Mouse (Mus musculus): Measurements from ENCODE around the gene Taf1b.
A peak's percentile ranks its signal among the peaks of the same experiment; 100 is the strongest.

Taf1b gene

DNA sequence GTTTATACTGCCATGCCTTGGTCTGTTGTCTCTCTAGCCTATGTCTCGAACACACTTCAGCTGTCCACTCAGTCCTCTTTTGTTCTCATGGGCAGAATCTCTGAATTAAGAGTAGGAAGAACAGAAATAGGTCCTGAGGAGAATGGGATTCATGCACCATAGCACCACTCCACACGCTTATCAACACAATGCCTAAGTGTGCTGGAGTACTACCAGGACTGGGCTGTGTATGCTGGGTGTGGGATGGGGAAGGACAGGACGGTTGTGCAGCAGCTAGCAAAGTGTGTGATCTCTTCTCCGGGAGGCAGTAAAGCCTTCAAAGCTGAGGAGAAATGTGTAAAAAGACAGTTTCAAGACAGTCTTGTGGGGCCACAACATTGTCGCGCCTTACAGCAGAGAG is 50.7 kb downstream of the Taf1b start:
- no peak for DNase-seq (ENCODE audit: low read depth, low spot score)

DNA sequence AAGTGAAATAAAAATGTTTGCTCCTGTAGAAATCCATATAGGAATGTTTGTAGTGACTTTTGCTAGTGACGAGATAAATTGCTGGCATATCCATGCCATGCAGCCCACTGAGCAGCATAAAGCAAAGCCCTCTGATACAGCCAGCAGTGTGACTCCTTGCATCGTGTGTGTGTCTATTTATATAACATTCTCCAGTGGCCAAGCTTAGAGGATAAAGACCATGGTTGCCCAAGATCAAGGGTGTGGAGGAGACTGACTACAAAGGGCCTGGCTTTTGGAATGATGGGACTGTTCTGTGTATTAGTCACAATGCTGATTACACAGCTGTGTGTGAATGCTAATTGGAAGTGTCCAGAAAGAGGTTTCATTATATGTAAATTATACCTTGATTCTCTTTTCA is 54.4 kb downstream of the Taf1b start:
- DNase-seq (ENCODE audit: low read depth, low spot score) = no peak

DNA sequence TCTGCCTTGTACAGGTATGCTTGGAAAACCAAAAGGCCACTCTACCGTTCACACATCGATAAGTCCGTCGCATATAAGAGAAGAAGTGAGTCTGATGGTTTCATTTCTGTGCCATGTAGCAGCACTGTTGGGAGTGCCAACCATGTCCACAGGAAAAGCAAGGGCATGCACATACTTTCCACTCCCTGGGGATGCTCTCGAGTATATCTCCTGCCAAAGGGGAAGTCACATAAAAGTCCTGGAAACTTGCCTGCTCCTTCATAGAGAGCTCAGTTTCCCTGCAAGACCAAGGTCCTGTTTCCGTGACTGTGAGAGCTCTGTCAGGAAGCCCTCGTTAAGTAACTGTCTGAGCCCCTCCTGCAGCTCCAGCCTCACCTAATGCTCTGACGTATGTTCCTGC is 57.8 kb downstream of the Taf1b start:
- DNase-seq (ENCODE audit: low read depth, low spot score) = no peak

- no peak for DNase-seq (ENCODE audit: low read depth, low spot score)
Observed at GRCm38 (mm10) chr12:24563395-24563960, 65.3 kb downstream of the Taf1b start.

- no peak for DNase-seq (ENCODE audit: low read depth, low spot score)
Observed at GRCm38 (mm10) chr12:24565311-24565710, 67.2 kb downstream of the Taf1b start.

GRCm38 (mm10) chr12:24567606-24568005 is 69.4 kb downstream of the Taf1b start:
- DNase-seq (ENCODE audit: low read depth, low spot score) = no peak

- peak; percentile 89 for DNase-seq (ENCODE audit: low read depth, low spot score)
Observed at GRCm38 (mm10) chr12:24571523-24572392, 73.6 kb downstream of the Taf1b start, which contains the start of gene Grhl1. TSS of gene Grhl1 (plus strand) at chr12:24572283.

- DNase-seq (ENCODE audit: low read depth, low spot score) = no peak
Observed at GRCm38 (mm10) chr12:24572421-24573274, 74.5 kb downstream of the Taf1b start.

DNA sequence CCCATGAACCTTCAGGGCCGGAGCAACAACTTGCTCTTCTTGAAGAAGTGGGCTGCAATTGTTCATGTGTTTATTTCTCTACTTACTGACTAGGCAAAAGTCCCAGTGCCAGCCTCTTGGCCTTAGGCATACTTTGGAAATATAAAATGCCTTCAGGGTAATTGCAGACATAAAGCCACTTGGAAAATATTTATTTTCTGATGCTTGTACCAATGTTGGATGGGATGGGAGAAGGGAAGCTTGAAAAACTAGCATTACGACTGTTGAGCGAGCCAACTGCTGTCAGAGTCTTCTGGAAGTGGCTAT is 75.1 kb downstream of the Taf1b start:
- DNase-seq (ENCODE audit: low read depth, low spot score) = no peak

DNA sequence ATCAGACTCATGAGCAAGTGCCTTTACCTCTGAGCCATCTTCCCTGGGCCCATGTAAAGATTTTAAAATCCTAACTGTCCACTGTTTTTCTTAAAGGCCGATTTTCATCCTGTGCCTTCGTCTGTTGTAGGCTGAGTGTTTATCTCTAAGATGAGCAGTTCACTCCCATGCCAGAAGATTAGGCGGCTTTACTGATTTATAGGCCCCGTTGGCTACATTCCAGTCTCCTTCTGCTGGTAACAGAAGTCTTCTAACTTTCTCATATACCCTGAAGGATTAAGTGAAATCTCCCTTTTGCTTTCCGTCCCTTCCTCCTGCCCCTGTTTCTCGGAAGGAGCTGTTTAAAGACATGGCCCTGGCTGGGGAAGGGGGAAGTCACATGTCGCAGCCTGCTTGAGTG is 76.7 kb downstream of the Taf1b start:
- DNase-seq (ENCODE audit: low read depth, low spot score) = no peak

DNA sequence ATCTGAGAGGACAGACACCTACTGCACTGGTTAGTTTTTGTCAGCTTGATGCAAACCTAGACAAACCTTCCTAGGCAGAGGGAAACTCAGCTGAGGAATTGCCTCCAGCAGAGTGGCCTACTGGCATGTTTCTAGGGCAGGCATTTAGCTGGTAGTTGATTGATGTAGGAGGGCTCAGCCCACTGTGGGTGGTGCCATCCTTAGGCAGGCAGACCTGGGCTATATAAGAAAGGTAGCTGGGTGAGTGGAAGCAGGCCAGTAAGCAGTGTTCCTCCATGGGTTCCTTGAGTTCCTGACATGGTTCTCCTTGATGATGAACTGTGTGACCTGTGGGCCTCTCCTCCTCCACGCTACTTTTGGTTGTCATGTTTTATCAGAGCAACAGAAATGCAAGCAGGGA is 82.3 kb downstream of the Taf1b start:
- no peak for DNase-seq (ENCODE audit: low read depth, low spot score)

- DNase-seq (ENCODE audit: low read depth, low spot score) = no peak
Observed at GRCm38 (mm10) chr12:24580996-24581683, 83.0 kb downstream of the Taf1b start.

DNA sequence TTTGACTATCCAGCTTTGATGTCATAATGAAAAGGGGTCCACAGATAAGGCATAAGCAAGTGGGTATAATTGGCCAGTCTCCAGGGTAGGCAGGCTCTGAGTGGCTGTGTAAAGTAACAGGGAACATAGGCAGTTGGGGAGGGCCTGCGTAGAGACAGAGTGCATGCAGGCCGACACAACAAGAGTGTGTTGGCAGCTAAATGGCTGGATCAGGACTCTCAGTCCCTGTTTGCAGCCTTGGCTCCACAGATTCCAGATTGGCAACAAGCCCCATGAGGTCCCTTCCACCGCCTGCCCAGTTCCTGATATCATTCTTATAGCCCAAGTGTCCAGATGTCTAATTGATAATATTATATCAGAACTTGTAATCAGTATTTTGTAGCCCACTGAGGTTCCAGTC is 85.5 kb downstream of the Taf1b start:
- DNase-seq (ENCODE audit: low read depth, low spot score) = no peak

GRCm38 (mm10) chr12:24584835-24585234 is 86.7 kb downstream of the Taf1b start:
- no peak for DNase-seq (ENCODE audit: low read depth, low spot score)

- DNase-seq (ENCODE audit: low read depth, low spot score) = no peak
Observed at GRCm38 (mm10) chr12:24586193-24586592, 88.0 kb downstream of the Taf1b start.

GRCm38 (mm10) chr12:24590371-24590770 is 92.2 kb downstream of the Taf1b start:
- DNase-seq (ENCODE audit: low read depth, low spot score) = peak; percentile 19

DNA sequence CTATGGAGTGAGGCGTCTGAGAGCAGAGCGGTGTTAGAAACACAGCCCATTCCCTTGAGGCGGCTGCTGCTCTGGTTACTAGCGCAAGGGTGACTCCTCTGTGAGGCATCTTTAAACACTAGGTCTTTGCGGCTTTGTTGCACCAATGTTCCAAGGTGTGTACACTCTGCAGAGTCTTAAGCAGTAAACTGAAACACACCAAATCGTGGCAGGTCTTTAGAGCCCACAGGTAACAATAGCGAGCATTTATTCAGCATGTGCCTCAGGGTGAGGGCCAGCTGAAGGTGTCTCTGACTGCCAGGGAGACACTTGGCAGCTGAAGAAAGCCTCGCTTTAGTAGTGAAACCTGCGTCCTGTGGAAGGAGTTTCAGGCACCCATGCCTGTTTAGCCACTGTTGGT is 93.9 kb downstream of the Taf1b start:
- no peak for DNase-seq (ENCODE audit: low read depth, low spot score)

DNA sequence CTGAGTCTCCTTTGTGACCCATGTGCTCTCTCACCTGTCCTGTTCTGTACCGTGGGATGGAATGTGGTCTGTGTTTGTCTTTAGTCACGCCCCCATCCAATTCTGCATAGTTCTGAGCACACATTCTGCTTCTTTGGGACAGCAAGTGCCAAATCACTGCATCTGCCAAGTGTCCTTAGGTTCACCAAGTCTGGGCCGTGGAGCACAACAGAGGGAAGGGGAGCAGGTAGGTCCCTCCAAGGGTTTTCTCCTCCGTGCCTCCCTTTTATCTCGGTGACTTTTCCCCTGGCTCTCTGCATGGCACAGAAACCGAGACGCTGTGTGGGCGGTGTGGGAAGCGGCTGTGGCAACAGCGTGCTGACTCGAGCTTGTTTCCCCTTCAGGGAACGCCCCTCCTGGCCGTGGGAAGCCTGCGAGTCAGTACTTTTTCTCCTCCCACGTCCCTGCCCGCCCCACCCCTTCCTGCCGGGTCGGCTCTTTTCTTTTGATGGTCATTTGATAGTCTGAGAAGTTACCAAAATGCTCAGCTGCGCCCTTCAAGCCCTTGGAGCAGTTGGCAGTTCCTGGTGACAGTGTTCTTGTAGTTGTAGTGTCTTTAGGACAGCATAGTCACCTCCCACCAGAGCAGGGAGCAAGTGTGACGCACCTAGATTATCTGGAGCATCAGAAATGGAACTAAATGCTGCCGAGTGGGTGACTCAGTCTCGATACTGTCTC is 95.0 kb downstream of the Taf1b start:
- peak; percentile 55 for DNase-seq (ENCODE audit: low read depth, low spot score)

GRCm38 (mm10) chr12:24597376-24597775 is 99.2 kb downstream of the Taf1b start:
- DNase-seq (ENCODE audit: low read depth, low spot score) = no peak

GRCm38 (mm10) chr12:24599366-24599895 is 101.3 kb downstream of the Taf1b start:
- no peak for DNase-seq (ENCODE audit: low read depth, low spot score)

GRCm38 (mm10) chr12:24600074-24600473 is 101.9 kb downstream of the Taf1b start:
- DNase-seq (ENCODE audit: low read depth, low spot score) = no peak
